Mouse (Mus musculus) right cerebral cortex, postnatal 14 days (tissue): ENCODE measurements around the gene Atp2b1.

ENCODE experiments used
- DNase-seq: peaks from one replicate; pipeline ENCODE4 v3.0.0; 2022

Gene Atp2b1

DNA sequence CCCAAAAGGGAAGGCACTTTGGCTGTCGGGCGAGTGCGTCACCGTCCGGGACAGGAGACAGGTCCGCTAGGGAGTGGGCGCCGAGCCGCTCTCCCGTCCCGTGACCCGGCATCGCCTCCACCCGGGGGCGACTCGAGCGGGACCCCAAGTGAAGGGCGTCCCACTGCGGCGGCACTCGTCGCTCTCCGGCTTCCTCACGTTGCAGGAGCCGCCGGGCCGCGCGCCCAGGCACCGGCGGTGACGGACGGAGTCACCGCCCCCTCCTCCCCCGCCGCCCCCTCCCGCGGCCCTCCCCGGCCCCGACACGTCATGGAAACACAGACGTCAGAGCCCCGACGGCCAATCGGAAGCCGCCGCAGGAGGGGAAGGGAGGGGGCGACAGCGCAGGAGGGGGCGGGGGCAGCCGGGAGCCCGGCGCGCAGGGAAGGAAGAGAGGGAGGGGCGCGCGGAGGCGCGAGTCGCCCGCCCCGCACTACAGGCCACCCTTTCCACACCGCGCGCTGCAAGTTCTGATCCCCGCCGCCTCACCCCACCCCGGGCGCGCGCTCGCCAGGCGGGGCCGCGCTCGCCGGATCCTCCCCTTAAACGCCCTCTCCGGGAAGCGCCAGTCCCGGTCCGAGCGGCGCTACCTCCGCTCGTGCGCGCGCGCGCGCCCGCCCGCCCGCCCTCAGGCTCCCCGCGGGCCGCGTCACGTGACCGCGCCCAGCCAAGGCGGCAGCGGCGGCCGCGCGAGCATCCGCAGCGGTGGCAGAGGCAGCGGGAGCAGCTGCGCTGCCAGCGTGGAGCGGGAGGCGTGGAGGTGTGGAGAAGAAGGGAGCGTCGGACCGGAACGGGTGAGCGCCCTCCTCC, at the start of gene Atp2b1:
Atp2b1 (plus strand) TSS at position 446 of the 849 bp plus-strand sequence.
- peak; percentile 94 for DNase-seq

DNA sequence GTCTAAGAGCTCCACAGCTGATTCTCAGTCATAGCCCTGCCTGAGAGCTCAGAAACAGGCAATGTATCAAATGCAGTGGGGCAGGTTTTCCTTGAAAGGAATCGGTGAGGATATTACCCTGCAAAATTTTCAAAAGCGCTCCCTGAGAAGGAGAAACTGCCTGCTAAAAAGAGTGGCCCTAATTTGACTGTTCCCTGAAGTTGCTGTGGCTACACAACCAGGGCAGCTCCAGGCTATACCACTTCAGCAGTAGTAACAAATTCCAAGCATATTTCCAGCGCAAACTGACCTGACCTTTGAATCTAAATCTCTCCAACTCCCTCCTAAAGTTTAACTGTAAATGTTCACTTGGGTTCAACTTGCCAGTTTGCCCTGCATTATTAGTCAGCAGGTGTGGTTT, 49.4 kb upstream of the Atp2b1 start:
- no peak for DNase-seq

GRCm38 (mm10) chr10:98866836-98867370, 47.3 kb upstream of the Atp2b1 start:
- no peak for DNase-seq

DNA sequence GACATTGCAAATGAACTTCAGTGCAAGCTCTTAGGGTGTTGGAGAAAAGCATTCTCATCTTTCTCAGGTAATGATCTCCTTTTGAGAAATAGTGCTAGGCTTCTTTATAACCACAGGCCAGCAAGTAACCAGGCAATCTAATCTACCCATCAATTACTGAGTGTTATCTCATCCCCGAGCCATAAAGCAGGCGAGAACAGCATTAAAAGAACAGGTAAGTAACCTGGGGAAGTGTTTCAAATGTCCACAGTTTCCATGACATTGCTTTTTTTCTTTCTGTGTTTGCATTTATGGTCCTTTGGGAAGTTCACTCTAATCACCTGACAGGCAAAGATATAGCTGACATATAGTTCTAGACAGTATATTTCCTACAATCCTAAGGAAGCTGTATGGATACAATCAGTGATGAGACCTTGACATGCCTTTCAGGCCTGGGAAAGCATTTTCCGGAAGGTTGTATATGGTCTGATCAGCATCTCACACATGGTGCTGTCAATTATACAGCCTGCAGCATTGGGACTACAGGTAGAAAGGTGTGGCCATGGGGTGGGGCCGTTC, 45.8 kb upstream of the Atp2b1 start:
- no peak for DNase-seq

- no peak for DNase-seq
Measured at GRCm38 (mm10) chr10:98877855-98878254, 36.4 kb upstream of the Atp2b1 start.

GRCm38 (mm10) chr10:98878636-98879035, 35.6 kb upstream of the Atp2b1 start:
- DNase-seq = no peak

- no peak for DNase-seq
Measured at GRCm38 (mm10) chr10:98880057-98880456, 34.1 kb upstream of the Atp2b1 start.

GRCm38 (mm10) chr10:98880711-98881110, 33.5 kb upstream of the Atp2b1 start:
- no peak for DNase-seq

DNA sequence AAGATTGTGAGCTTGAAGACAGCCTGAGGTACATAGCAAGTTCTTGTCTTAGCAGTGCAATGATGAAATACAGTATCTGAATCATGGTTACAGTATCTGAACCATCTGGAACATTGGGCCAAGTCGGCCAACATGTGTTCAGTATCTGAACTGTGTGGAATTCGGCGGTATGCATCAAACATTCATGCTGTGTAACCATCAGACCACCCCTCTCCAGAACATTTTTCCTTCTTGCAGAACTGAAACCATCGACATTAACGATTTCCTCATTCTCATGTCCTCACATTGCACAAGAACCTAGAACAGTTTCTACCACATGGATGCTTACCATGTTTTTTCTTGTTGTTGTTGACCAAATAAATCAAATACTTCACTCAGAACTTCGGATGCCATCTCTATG, 32.7 kb upstream of the Atp2b1 start:
- DNase-seq = no peak

GRCm38 (mm10) chr10:98882587-98882986, 31.6 kb upstream of the Atp2b1 start:
- DNase-seq = no peak

GRCm38 (mm10) chr10:98884445-98884844, 29.8 kb upstream of the Atp2b1 start:
- DNase-seq = no peak

DNA sequence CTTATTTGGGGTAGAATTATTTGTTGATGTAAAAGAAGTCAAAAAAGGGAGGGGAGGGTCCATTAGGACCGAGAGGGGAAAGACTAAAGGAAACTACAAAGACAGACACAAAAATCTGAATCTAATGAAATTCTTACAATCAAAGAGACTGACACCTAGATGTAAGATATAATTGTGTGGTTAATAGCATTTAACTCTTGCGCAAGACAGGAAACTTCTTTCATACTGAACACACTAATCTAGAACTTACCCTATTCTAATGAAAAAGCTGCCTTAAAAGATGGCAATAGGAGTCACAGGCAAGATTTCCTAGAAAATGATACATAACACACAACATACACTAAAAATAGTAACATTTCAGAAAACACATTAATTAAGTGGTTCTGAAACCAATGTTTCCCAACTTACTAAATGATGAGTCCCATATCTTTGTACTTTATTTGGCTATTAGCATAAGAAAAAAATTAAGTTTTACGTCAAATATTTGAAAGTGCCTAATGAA, 27.4 kb upstream of the Atp2b1 start:
- no peak for DNase-seq

DNA sequence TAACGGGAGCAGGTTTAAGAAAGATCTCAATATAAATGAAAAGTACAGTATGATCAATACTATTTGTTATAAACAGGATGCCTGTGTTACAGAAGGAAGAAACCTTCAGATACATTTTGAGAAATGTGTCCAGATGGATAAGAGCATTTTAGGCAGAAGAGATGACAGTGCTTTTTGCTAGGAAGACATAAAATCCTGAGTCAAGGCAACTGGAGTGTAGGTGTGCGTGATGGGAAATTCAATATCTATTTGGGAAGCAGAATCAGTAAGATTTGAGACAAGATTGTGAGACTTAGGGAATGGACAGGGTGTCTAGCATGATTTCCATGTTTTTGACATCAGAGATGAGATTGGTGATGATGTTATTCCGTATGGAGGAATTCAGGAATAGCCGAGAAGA, 22.8 kb upstream of the Atp2b1 start:
- no peak for DNase-seq

- no peak for DNase-seq
Measured at GRCm38 (mm10) chr10:98897507-98897906, 16.7 kb upstream of the Atp2b1 start.

DNA sequence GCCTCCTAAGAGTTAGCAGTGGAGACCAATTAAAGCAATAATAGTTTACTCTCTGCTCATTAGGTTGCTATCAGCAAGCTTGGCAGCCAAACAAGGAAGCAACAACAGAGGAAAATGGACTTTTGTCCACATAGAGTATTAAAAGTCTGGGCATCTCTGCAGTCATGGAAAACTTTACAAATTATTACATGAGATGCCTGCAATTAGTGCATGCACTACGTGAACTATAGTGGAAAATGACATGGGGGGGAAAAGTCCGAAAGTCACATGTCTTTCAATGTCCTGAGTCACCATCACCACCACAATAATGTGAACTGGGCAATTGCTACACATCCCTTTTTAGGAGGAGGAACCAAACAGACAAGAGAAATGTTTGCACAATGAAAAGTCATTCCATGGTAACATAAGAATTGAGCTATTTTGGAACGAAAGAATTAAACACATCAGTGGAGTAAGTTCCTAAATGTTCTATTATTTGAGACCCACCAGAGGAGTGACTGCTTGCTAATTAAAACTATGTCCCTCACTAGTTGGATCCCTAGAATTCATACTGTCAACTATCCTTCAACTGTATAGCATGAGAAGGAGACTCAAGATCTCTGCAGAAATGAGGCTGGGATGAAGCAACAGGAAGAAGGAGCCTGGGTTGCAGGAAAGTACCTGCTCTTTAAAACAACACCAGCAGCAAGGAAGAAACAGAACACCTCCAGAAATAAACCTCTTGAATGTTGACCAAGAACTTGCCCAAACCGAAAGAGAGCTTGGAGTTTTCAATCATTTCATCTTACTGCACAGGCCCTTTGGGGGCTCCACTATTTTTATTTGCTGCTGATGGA, 16.1 kb upstream of the Atp2b1 start:
- no peak for DNase-seq

GRCm38 (mm10) chr10:98901533-98901932, 12.7 kb upstream of the Atp2b1 start:
- no peak for DNase-seq

GRCm38 (mm10) chr10:98905987-98906386, 8.2 kb upstream of the Atp2b1 start:
- DNase-seq = no peak

DNA sequence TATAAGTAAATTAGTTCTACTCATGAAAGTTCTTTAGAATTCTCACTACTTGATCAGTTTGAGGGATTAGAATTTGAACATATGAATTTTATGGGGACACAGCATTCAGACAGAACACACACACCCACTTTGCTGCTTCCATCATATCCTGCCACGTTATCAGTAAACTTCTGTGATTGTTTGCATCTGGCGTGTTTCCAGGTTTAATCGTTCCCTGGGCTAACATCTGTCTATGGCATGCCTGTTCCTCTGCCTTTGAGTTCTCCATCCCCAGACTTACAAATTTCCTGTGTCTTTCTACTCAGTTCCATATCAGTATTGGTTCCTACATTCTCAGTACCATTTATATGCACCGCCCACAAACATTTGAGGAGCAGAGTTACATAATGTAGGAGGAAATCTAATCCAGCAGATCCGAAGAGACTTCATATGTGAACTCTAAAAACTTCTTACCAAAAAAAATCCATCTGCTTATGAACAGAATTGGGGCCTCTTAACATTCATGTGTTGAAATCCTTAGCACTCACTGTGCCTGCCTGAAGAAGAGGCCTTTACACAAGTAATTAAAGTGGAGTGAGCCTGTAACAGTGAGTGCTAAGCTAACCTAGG, 7.2 kb upstream of the Atp2b1 start:
- no peak for DNase-seq

GRCm38 (mm10) chr10:98913610-98913960, 621 bp upstream of the Atp2b1 start:
- DNase-seq = no peak

- peak; percentile 80 for DNase-seq
Measured at GRCm38 (mm10) chr10:98914810-98915241, 620 bp downstream of the Atp2b1 start.

GRCm38 (mm10) chr10:98915398-98915931, 1.3 kb downstream of the Atp2b1 start:
- peak; percentile 45 for DNase-seq

GRCm38 (mm10) chr10:98916011-98916780, 2.0 kb downstream of the Atp2b1 start:
- DNase-seq = no peak
